Mouse (Mus musculus): ENCODE measurements around the gene Gm3739.
"Not testable (repeated sequence)": the region's sequence is repeated elsewhere in the genome, so short reads cannot be mapped to it uniquely, and the experiment has no call there.

The Gm3739 gene

DNA sequence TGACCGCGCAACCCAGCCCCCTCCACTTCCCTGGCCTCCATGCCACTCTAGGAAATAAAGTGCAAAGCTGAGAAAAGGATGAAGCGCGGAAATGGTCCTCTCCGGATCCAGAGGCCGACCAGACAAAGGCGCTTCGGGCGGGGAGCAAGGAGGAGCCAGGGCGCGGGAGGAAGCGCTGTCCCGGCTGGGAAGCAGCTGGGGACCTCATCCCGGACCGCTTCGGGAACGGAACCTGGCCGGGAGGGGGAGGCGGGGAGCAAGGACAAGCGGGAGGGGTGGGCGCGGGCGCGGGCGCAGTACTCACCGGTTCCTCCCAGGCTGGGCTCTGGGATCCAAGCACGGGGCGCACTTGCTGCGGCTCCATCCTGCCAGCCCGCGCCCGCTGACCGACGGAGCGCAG is at the start of gene Gm3739:
TSS of gene Gm3739 (minus strand) at position 389 of the 400 bp plus-strand sequence.
- peak; percentile 0 for DNase-seq

GRCm38 (mm10) chr14:7332295-7332694 is 17.4 kb upstream of the Gm3739 start, which contains the start of gene Gm5797:
Gene Gm5797 (minus strand): TSS chr14:7332395.
- not testable (repeated sequence) for DNase-seq

- peak in 1 of 2 experiments; percentile 0 for DNase-seq
Observed at GRCm38 (mm10) chr14:7315093-7315492, 244 bp upstream of the Gm3739 start.

- not testable (repeated sequence) for DNase-seq
Observed at GRCm38 (mm10) chr14:7264614-7265013, 50.2 kb downstream of the Gm3739 start, which contains the start of gene Gm3727. Gene Gm3727 (minus strand): TSS chr14:7264714.

All from kidney, postnatal 36 days (tissue).